Mouse (Mus musculus): ENCODE measurements around the gene Gm6096. TPM values are rescaled to one million over a fixed set of nuclear protein-coding genes. Genes with fewer than 3 reads are reported as not detected.

The Gm6096 gene
- not detected for total RNA-seq (2023)

GRCm38 (mm10) chr7:34250738-34251137 is at the start of gene Gm6096:
TSS of gene Gm6096 (plus strand) at chr7:34251038.

GRCm38 (mm10) chr7:34230116-34230515 is 20.7 kb upstream of the Gm6096 start, which contains the start of gene Gpi1:
TSS of gene Gpi1 (minus strand) at chr7:34230336.

Other genes with a start within 250 kb of the Gm6096 start
- gene Scgb2b27, start 237.1 kb upstream of the Gm6096 start, total RNA-seq (2023): not detected
- not detected for gene Scgb1b27, start 229.6 kb upstream of the Gm6096 start, total RNA-seq (2023)
- gene Scgb1b30, start 155.6 kb upstream of the Gm6096 start, total RNA-seq (2023): not detected
- gene Wtip, start 117.8 kb upstream of the Gm6096 start, total RNA-seq (2023): not detected
- gene Uba2, start 81.4 kb upstream of the Gm6096 start, total RNA-seq (2023): 100 to 1,000 TPM; 105 to 107 TPM
- gene Pdcd2l, start 54.4 kb upstream of the Gm6096 start, total RNA-seq (2023): 10 to 100 TPM; 41.1 to 44.9 TPM
- gene Gpi1, start 20.7 kb upstream of the Gm6096 start, total RNA-seq (2023): 100 to 1,000 TPM; 252 to 296 TPM
- gene 4931406P16Rik, start 62.5 kb downstream of the Gm6096 start, total RNA-seq (2023): 10 to 100 TPM; 69.2 to 75.1 TPM
- 100 to 1,000 TPM; 190 to 208 TPM for gene Lsm14a, start 142.3 kb downstream of the Gm6096 start, total RNA-seq (2023)

Measured in B cell, adult 67 days (primary cell).